ENCODE assay signal across 35 mouse cellular contexts in the genomic region with DNA sequence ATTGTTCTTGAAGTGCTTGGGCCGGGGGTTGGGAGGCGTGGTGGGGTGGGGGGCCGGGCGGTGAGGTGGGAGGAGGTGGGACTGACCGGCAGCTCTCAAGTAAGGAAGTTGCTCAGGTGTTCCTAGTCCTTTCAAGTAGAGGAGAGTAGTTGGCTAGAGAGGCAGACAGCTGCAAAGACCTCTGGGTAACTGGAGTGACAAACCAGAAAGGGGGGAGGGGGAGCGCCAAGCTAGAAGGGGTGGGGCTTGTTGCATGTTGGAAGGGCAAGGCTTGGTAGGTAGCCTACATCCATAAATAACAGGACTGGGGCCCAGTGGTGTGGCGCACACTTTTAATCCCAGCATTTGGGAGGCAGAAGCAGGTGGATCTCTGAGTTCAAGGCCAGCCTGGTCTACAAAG. TPM values are rescaled to one million over a fixed set of nuclear protein-coding genes. Genes with fewer than 3 reads are reported as not detected.
"Had no signal": no experiment of that assay in that cellular context is flagged by ENCODE, and none has a peak within 500 bp of the region (broad histone marks: within the 10 kb centered on the region; RNA-seq: fewer than 3 reads in every experiment).

No protein-coding gene starts in this region.

- H3K9me3 ChIP-seq: heart, embryonic 13.5 days; heart, embryonic 15.5 days; hindbrain, embryonic 13.5 days; hindbrain, embryonic 15.5 days; kidney, embryonic 15.5 days; limb, embryonic 13.5 days; limb, embryonic 15.5 days; liver, embryonic 12.5 days had no signal

- H3K4me1 ChIP-seq: heart, embryonic 13.5 days; hindbrain, embryonic 13.5 days; hindbrain, embryonic 15.5 days; limb, embryonic 13.5 days had no signal

- H3K27ac ChIP-seq: heart, adult 2 months; heart, embryonic 13.5 days; heart, embryonic 15.5 days; hindbrain, embryonic 13.5 days; hindbrain, embryonic 15.5 days; hindbrain, postnatal 0 days; kidney, embryonic 15.5 days; kidney, postnatal 0 days; left cerebral cortex, adult 2 months; limb, embryonic 13.5 days; limb, embryonic 15.5 days; liver, embryonic 12.5 days; liver, embryonic 14.5 days had no signal

- ATAC-seq: hindbrain, postnatal 0 days; intestine, embryonic 16.5 days; liver, embryonic 12.5 days had no signal

- DNase-seq: gastrocnemius, postnatal 14 days; gastrocnemius, postnatal 36 days; heart, adult 11 months; heart, adult 2 months; heart, postnatal 14 days; heart, postnatal 36 days; kidney, adult 11 months; kidney, adult 2 months; kidney, adult 9 months; kidney, postnatal 14 days; kidney, postnatal 36 days; layer of hippocampus, adult 9-11 months; layer of hippocampus, postnatal 36 days; left cerebral cortex, postnatal 4 days had no signal

- H3K4me2 ChIP-seq: heart, embryonic 11.5 days; heart, embryonic 13.5 days; heart, embryonic 15.5 days; hindbrain, embryonic 13.5 days; hindbrain, embryonic 15.5 days; kidney, embryonic 15.5 days; limb, embryonic 13.5 days; limb, embryonic 15.5 days; liver, embryonic 12.5 days had no signal

- H3K36me3 ChIP-seq: heart, embryonic 13.5 days; heart, embryonic 15.5 days; hindbrain, embryonic 13.5 days; hindbrain, embryonic 15.5 days; limb, embryonic 13.5 days; limb, embryonic 15.5 days; liver, embryonic 12.5 days had no signal

- H3K9ac ChIP-seq: heart, embryonic 13.5 days; heart, embryonic 15.5 days; hindbrain, embryonic 13.5 days; hindbrain, embryonic 15.5 days; kidney, embryonic 15.5 days; limb, embryonic 13.5 days; limb, embryonic 15.5 days; liver, embryonic 12.5 days; liver, embryonic 14.5 days had no signal

- H3K27me3 ChIP-seq: heart, embryonic 13.5 days; heart, embryonic 15.5 days; hindbrain, embryonic 15.5 days; kidney, embryonic 15.5 days; limb, embryonic 13.5 days; limb, embryonic 15.5 days had no signal

- H3K4me3 ChIP-seq: heart, adult 2 months; heart, embryonic 13.5 days; heart, embryonic 15.5 days; hindbrain, embryonic 13.5 days; hindbrain, embryonic 15.5 days; kidney, embryonic 15.5 days; left cerebral cortex, adult 2 months; limb, embryonic 13.5 days; limb, embryonic 15.5 days; liver, embryonic 12.5 days had no signal

RNA-seq across cellular contexts. Expression of gene Cblc, which starts 14.9 kb away (rescaled TPM):
- total RNA-seq: gastrocnemius, adult 18-20 months; gastrocnemius, adult 8-10 months; gastrocnemius, postnatal 14 days; gastrocnemius, postnatal 36 days; heart, postnatal 14 days; hematopoietic stem cell, adult 5-6 weeks; hindbrain, postnatal 0 days; layer of hippocampus, adult 18-20 months; layer of hippocampus, adult 8-10 months; layer of hippocampus, postnatal 14 days; layer of hippocampus, postnatal 36 days; left cerebral cortex, adult 2 months; left cerebral cortex, postnatal 14 days had no signal
- polyA plus RNA-seq: hindbrain, embryonic 13.5 days; hindbrain, embryonic 15.5 days had no signal
